Mouse (Mus musculus) left cerebral cortex, postnatal 36 days (tissue): ENCODE measurements at regions not wholly inside any gene's neighbourhood (a gene's known extent, or its start where the extent isn't known, plus 50 kb on each side); places are given as distances from the start of the nearest gene placed in this dataset.

Source experiments
- DNase-seq, 2 experiments: peaks; one replicate each; pipeline ENCODE4 v3.0.0; 2021 to 2022; ENCODE audit warnings: low spot score in 2 of 2, mixed read lengths in 1 of 2
- intact Hi-C: fragments of 180-260 bp; cut with DNase I; formaldehyde crosslinking; loops from one replicate; pipeline ENCODE4 v1.15.1; 2025

DNA sequence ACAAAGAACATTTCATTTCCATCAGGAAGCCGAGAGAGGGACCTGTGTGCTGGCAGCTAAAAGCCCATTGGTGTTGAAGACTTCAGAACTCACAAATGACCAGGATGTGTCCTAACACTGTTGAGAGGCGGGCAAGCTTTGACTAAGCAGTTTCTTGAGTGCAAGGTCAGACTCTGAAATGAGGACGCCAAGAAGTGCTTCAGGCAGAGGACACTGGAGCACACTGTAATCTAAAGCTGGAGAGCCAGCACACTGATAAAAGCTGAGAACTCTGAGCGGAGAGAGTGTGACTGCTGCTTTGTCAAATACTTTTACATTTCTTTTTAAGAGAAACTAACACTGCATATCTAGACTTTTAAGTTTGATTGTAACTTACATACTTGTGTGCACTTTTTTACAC lies 72.5 kb upstream of the Dph5 start:
- no peak for DNase-seq
- intact Hi-C loops = no loop called here

DNA sequence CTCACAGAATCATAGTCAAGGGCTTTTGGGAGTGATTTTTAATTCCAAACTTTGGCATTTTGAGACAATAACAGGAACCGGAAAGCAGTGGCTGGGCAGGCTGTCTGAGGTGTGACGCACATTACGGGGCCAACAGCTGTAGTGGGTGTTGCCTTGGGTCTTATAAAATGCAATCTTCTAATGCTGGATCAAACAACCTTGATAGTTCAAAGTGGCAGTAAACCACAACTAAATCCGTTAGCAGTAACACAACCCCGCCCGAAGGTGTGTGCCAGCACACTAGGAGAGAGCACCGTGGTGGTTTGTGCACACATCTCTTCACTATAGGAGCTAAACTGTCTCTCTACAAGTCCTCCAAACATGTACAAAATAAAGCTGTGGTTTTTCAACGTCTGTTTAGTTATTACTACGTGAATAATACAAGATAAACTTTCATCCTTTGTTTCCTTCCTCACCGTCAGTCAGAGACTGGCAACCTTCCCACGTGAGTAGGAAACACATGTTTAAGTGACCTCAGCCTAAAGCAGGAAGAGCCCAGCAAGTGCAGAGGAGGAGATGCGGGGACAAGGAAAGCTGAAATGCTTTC lies 72.0 kb upstream of the Dph5 start:
- intact Hi-C loops = no loop called here
- no peak for DNase-seq

DNA sequence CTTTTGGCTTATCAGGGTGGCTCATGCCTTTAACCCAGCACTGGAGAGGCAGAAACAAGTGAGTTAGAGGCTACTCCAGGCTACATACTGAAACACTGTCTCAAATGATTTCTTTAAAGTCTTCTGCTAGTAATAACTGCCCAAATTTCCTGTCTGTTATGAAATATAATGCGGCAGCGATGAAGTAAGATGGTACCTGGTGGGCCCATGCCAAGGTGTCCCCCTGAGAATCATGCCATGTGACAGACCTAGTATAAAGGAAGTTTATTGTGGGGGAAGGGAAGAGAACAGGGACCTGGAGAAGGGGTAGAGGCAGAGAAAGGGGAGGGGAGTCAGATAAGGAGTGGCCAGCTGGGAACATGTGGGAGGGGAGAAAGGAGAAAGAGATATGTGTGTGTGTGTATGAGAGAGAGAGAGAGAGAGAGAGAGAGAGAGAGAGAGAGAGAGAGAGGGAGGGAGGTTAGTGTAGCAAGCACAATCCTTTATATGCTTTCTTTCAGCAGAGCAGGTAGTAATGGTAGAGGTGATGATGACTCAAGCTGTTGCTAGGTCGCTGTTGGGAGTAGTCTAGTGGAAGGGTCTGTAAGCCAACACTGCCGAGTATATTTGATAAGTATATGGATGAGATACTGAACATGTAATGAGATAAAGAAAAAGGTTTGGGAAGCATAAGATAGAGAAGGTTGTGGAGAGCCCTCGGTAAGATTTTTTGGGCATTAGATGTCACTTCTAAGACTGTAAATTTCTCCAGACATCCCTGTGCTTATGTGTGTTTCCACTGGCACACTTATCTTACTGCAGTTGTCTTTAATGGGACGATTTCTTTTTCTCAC lies 71.1 kb upstream of the Dph5 start:
- no peak for DNase-seq
- intact Hi-C loops = no loop called here

DNA sequence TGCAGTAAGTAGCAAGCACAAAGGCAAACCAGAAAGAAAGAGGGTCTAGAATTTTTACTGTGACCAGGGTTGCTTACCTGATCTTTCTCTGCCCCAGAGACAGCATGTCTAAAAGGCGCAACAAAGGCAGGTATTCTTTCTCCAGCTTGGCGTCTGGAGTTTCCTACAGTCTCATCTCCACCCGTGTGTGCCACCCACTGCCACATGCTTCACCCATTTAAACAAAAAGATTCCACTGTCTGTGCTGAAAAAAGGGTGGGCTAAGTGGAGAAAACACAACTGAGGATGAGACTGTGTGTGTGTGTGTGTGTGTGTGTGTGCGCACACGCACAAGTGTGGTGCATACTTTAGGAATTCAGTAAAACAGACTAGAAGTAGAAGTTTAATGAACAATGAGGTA lies 69.9 kb upstream of the Dph5 start:
- intact Hi-C loops = no loop called here
- DNase-seq = no peak

DNA sequence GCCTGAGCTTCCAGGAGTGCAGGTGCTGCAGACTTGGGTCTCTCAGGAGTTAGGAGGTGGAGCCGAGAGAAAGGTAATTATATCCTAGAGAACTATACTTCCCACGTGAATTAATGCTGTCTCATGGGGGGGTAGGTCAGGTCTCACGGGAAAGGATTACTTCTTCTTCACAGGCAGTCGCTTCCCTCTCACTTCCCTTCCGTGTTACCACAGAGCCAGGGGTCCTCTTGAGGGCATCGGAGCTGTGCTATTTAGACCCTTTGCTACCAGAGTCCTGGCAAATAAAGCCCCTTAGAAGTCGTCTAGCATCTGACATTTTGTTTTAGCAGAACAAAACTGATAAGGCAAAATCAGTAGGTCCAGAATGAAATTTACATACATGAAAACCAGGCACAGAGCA lies 68.9 kb upstream of the Dph5 start:
- no peak for DNase-seq
- intact Hi-C loops = no loop called here

DNA sequence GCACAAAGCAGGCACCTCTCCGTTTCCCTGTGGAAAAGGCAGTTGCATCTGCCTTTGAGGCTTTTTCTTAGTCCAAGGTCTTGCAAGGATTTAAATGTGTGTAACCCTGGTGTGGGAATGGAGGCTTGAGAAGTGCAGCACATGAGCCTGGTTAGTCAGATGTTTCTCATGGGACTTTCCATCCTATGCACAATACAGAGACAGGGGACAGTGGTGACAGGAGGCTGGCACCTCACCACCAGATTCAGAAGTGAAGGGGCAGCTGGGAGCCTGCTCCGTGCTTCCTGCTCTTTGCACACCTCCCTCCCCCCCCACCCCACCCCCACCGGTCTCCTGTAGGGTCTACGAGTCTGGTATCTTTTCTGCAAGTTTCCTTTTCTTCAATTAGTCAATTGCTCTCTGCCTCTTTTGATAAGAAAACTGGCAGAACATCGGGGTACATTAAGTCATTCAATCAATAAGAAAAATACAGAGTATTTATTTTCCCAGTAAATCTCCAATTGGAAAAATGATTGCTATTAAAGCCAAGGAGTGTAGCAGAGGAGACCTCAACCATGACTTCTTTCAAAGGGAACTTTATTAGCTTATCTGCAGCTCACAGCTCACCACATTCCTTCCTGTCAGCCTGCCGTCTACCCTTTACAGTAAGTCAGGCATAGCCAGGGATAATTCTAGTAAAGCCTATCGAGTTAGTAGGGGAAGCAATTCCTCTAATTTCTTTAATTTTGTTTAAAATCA lies 68.1 kb upstream of the Dph5 start:
- no peak for DNase-seq
- intact Hi-C loops = no loop called here

DNA sequence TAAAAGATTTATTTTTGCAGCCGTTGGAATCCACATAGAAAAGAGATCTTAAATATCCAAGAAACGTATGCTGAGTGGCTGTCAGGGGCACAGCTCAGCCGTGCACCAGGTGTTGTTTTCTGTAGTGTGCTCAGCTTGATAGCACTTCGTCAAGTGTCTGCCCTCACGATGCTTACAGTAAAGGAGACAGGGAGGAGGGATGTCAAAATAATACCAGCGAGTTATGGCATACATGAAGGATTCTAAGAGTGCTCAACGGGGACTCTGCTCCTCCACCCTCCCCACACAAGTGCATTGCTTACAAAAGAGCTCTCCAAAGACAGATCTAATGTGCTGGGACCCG lies 67.5 kb upstream of the Dph5 start:
- intact Hi-C loops = no loop called here
- no peak for DNase-seq

DNA sequence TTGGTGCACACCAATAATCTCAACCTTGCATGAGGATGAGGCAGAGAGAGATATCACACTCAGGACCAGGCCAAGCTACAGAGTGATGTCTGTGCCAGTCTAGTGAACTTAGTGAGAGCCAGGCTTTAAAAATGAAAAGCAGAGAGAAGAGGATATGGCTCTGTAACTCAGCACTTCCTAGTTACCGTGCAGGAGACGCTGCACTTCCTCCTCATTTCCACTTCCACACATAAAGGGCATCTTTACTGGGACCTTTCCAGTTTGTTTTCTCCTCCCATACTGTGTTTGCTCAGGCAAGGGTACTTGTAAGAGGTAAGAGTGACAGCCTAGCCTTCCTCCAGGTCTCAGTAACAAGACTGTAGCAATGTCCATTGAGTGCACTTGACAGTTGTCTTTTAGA lies 66.0 kb upstream of the Dph5 start:
- intact Hi-C loops = no loop called here
- DNase-seq = no peak

DNA sequence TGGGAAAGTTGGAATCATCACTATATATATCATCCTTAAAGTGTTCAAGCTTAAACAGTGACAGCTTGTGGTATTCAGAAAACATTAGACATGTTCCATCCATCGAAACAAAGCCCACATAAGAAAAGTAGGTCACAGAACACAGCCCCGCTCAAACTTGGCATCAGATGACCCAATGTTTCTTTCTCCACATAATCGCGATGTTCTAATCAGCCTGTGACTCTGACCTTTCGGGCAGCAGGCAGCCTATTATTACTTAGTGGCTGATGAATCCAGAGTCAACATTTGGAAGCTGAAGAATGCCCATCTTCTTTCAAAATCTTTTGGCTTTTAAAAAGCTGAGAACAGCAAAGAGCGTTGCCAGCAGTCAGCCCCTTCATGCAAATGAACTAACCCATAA lies 65.1 kb upstream of the Dph5 start:
- intact Hi-C loops = no loop called here
- DNase-seq = no peak

DNA sequence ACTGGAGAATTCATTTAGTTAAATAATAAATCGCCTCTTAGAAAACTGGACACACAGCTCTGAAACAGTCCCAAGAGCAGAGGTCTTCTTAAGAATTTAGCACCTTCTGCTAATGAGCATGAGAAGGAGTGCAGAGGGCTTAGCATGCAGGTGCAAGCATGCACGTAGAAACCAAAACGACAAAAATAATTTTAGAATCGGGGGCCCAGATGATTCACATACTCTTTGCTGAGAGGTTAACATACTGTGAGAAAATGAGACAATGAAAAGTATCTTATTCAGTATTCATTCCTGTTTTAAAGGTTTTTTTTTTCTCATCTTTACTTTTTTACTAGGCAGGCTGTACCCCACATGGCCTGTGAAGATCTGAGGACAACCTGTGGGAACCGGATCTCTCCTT lies 63.9 kb upstream of the Dph5 start:
- intact Hi-C loops = no loop called here
- no peak for DNase-seq

DNA sequence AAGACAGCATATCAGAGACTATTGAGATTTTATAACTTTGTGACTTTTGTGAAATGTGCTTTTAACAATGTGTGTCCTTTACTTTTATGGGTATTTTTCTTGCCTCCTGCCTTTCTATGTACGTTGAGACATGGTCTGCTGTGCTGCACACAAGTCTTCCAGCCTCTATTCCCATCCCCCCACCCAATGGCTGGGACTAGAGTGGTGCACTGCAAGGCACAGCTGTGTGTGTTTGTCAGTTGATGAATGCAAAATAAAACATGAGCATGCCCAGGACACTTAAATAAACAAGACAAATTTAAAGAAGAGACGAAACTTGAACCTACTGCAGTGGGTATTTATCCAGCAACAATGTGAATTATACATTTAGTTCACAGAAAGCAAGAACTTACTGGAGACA lies 62.8 kb upstream of the Dph5 start:
- intact Hi-C loops = no loop called here
- no peak for DNase-seq

DNA sequence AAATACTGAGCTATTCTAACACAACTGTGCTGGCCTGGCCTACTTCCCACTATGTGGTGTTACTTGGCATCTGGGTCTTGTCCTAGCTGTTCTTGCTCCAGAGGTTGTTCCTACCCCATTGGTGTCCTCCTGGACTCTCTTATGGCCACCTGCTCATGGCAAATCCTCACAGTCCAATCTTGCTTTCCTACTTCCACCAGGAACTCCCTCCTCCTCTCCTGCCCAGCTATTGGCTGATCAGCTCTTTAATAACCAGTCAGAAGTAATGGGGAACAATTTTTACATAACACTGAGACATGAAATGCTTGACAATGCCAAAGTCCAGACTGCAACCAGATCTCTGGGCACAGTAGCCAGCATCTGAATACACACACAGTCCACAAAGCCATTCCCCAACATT lies 52.3 kb upstream of the Dph5 start:
- DNase-seq = no peak
- intact Hi-C loops = no loop called here

DNA sequence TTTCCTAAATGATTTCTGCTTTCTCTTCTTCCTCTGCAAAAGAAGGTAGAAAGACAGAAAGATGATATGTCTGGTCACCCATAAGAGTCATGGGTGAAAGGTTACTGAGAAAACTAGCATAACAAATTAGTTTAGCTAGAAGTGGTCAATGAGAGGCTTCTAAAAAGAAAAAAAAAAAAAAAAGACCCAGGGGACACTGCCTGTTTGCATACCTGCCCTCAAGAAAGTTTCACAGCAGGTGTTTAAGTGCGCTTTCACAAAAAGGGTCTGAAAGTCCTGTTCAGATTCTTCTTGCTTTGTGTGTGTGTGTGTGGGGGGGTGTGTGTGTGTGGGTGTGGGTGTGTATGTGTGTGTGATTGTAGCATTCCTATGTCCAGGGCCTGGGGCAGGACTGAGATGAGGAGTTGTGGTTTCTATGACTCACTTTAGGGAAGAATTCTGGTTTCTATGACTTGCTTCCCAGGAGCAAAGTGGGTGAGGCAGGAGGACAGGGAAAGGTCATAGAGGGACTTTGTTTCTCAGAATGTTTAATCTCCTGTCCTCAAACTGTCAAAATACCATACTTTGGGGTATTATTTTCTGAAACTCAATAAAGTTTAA lies 49.9 kb upstream of the Dph5 start:
- DNase-seq = no peak

More for the DNA sequence above, 49.9 kb upstream of the Dph5 start:
- intact Hi-C loops = no loop called here
